In the genomic region with DNA sequence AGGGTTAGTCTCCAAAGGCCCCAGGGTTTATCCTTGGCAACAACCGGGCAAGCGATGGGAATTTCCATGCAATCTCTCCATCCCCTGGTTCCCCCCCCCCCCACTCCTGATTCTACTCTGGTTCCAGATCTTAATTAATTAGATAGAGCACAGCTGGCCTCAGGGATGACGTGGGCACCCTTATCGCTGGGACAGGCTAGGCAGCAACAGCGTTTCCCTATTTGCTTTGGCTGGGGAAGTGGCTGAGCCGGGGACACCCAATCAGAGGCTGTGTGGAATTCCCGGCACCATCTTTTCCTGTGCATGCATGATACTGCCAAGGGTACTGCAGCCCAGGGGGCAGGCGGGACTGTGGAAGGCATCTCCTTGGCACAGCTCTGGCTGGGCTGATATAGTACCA, we compare ENCODE assay signal across 11 mouse cellular contexts. TPM values are rescaled to one million over a fixed set of nuclear protein-coding genes. Genes with fewer than 3 reads are reported as not detected.
DNase-seq lines count a peak whose midpoint lies in the region; ATAC-seq and TF ChIP-seq lines count a peak whose summit lies in the region.
"Had no signal": no experiment of that assay in that cellular context is flagged by ENCODE, and none has a peak within 500 bp of the region (broad histone marks: within the 10 kb centered on the region; RNA-seq: fewer than 3 reads in every experiment).

No protein-coding gene starts in this region.

- H3K9me3 ChIP-seq in heart, embryonic 12.5 days (replicated peaks) = no peaks in the 10 kb centered on the region
- H3K9me3 ChIP-seq in kidney, postnatal 0 days (replicated peaks; ENCODE audit: low read length) = no peaks in the 10 kb centered on the region
- H3K9me3 ChIP-seq: liver, embryonic 12.5 days; midbrain, embryonic 12.5 days had no signal

- H3K4me1 ChIP-seq in heart, embryonic 12.5 days (replicated peaks) = peaks cover 24% of the 10 kb centered on the region
- H3K4me1 ChIP-seq in kidney, postnatal 0 days (replicated peaks; ENCODE audit: insufficient read depth, low read length) = no peaks in the 10 kb centered on the region; the same call in 1 of the 2 replicates

- H3K27ac ChIP-seq in heart, embryonic 12.5 days (ENCODE audit: poor library complexity, severe bottlenecking) = no peak overlapping the region
- H3K27ac ChIP-seq in kidney, postnatal 0 days = no peak overlapping the region
- H3K27ac ChIP-seq: liver, embryonic 12.5 days; midbrain, embryonic 12.5 days had no signal

- no peak overlapping the region for H3K4me3 ChIP-seq in heart, embryonic 12.5 days
- no peak overlapping the region for H3K4me3 ChIP-seq in kidney, postnatal 0 days (replicated peaks; ENCODE audit: low read depth, low read length)
- H3K4me3 ChIP-seq: liver, embryonic 12.5 days had no signal

- peaks cover 25% of the 10 kb centered on the region for H3K36me3 ChIP-seq in heart, embryonic 12.5 days
- 0 out of 2 replicates have a peak, but pooled peaks cover 9% of the 10 kb centered on the region for H3K36me3 ChIP-seq in kidney, postnatal 0 days (ENCODE audit: insufficient read depth, low read length)
- H3K36me3 ChIP-seq: liver, embryonic 12.5 days had no signal

- WGBS in heart, embryonic 12.5 days = 67% methylated on average over 8 of the region's 8 CpGs
- WGBS in kidney, postnatal 0 days = 72% methylated on average over 8 of the region's 8 CpGs

- DNase-seq in left cerebral cortex, postnatal 4 days = peak; percentile 34
- no peak for DNase-seq in left cerebral cortex, adult 8-10 months (ENCODE audit: low spot score in 2 of 2)
- DNase-seq in fat pad, adult 2 months (ENCODE audit: extremely low read depth, low read depth, low spot score) = peak; percentile 68
- DNase-seq in kidney, postnatal 0 days (ENCODE audit: low spot score) = peak; percentile 48
- no peak for DNase-seq in embryo, embryonic 10 days (ENCODE audit: low spot score)
- DNase-seq in layer of hippocampus, postnatal 36 days = no peak
- DNase-seq in cerebellum, adult 11-12 months = no peak
- DNase-seq: layer of hippocampus, adult 9-11 months had no signal

- H3K9ac ChIP-seq in heart, embryonic 12.5 days = no peak overlapping the region
- H3K9ac ChIP-seq in kidney, postnatal 0 days (ENCODE audit: low read depth, low read length) = no peak overlapping the region
- H3K9ac ChIP-seq: liver, embryonic 12.5 days; midbrain, embryonic 12.5 days had no signal

- H3K27me3 ChIP-seq in heart, embryonic 12.5 days (replicated peaks) = no peaks in the 10 kb centered on the region
- H3K27me3 ChIP-seq in kidney, postnatal 0 days (ENCODE audit: insufficient read depth, low read length) = no peaks in the 10 kb centered on the region

- TF ChIP-seq CTCF in kidney, postnatal 0 days (IDR thresholded peaks at IDR 0.05; ENCODE audit: low read depth) = 0 out of 2 replicates have a peak, but pooled peaks have one; percentile 8

- intact Hi-C loops in left cerebral cortex, postnatal 4 days (cut with DNase I) = no loop called here

- H3K4me2 ChIP-seq in heart, embryonic 12.5 days = no peak overlapping the region
- H3K4me2 ChIP-seq in kidney, postnatal 0 days (ENCODE audit: low read length) = peak overlapping the region; percentile 95
- H3K4me2 ChIP-seq: liver, embryonic 12.5 days had no signal

- ATAC-seq in heart, embryonic 12.5 days (ENCODE audit: insufficient number of reproducible peaks, low FRiP score) = peak; percentile 60
- no peak for ATAC-seq in kidney, postnatal 0 days (replicated peaks; ENCODE audit: low FRiP score, low read depth)
- ATAC-seq: liver, embryonic 12.5 days had no signal

RNA-seq across cellular contexts. Expression of a gene that starts 2.7 kb away (rescaled TPM):
- total RNA-seq in left cerebral cortex, postnatal 4 days (2021) = 10 to 100 TPM; 45.0 to 48.7 TPM
- 10 to 100 TPM; 26.6 to 35.9 (median 30.8) TPM for total RNA-seq in left cerebral cortex, adult 8-10 months (2022)
- polyA plus RNA-seq in heart, embryonic 12.5 days (2016; fragmentation: Nextera tagmentation; extraction: Ambion mirVana) = 48.1 and 50.0 TPM in 2 replicates
- polyA plus RNA-seq in kidney, postnatal 0 days (2015; fragmentation: Nextera tagmentation; extraction: Ambion mirVana) = 106 and 109 TPM in 2 replicates
- 10 to 100 TPM; 64.5 to 79.7 TPM for total RNA-seq in layer of hippocampus, postnatal 36 days (2021)

RNA-seq across cellular contexts. Expression of a gene that starts 29.7 kb away (rescaled TPM):
- 100 to 1,000 TPM; 352 to 377 TPM for total RNA-seq in left cerebral cortex, postnatal 4 days (2021)
- 100 to 1,000 TPM; 350 to 369 (median 358) TPM for total RNA-seq in left cerebral cortex, adult 8-10 months (2022)
- 133 and 143 TPM in 2 replicates for polyA plus RNA-seq in heart, embryonic 12.5 days (2016; fragmentation: Nextera tagmentation; extraction: Ambion mirVana)
- 174 TPM in 2 replicates for polyA plus RNA-seq in kidney, postnatal 0 days (2015; fragmentation: Nextera tagmentation; extraction: Ambion mirVana)
- 100 to 1,000 TPM; 397 to 399 TPM for total RNA-seq in layer of hippocampus, postnatal 36 days (2021)

Comparison
In these comparisons a context has a peak if more than half of its experiments do, and no peak if none do; other contexts are left out.
1. DNase-seq: peak in left cerebral cortex, postnatal 4 days (single experiment), fat pad, adult 2 months (single experiment) and kidney, postnatal 0 days (single experiment); none in left cerebral cortex, adult 8-10 months (0 of 2), embryo, embryonic 10 days (single experiment), layer of hippocampus, postnatal 36 days (0 of 2) and cerebellum, adult 11-12 months (single experiment).